Mouse (Mus musculus) embryonic fibroblast, embryonic 13.5 days (primary cell): ENCODE results near the gene Tex26.

Experiments
- CTCF ChIP-seq: IDR thresholded peaks from 2 replicates; pipeline ENCODE4 v1.5.1; 2011; ENCODE audit warnings: mild to moderate bottlenecking, control low read depth, low read length, moderate library complexity, borderline replicate concordance; ENCODE audit not compliant: insufficient read depth
- POLR2A ChIP-seq: IDR thresholded peaks from 2 replicates; pipeline ENCODE4 v1.6.1; 2011; ENCODE audit warnings: low read depth, mild to moderate bottlenecking, control low read depth, low read length, moderate library complexity

GRCm38 (mm10) chr5:149474701-149475468 is 35.4 kb downstream of the Tex26 start:
- TF ChIP-seq POLR2A (no peak), CTCF (no peak)
